Mouse (Mus musculus) MEL (cell line): Measurements from ENCODE around the gene Erap1.
"Not testable (repeated sequence)": the region's sequence is repeated elsewhere in the genome, so short reads cannot be mapped to it uniquely, and the experiment has no call there.

Experiments
- E2F4 ChIP-seq: IDR thresholded peaks from 2 replicates; pipeline ENCODE4 v1.6.1; 2011; ENCODE audit warnings: low read depth, low read length, improper control_type of control experiment, borderline replicate concordance
- GATA1 ChIP-seq: IDR thresholded peaks from 2 replicates; pipeline ENCODE4 v1.6.1; 2011; ENCODE audit warnings: low read depth, low read length, improper control_type of control experiment
- RAD21 ChIP-seq: IDR thresholded peaks from 2 replicates; pipeline ENCODE4 v1.6.1; 2011; ENCODE audit warnings: mild to moderate bottlenecking, low read depth, low read length, improper control_type of control experiment

GRCm38 (mm10) chr13:74601776-74602175 lies 37.6 kb upstream of the Erap1 start:
- TF ChIP-seq GATA1, RAD21, E2F4: not testable (repeated sequence)
